Comparison of ENCODE assay signal across 10 mouse cellular contexts in the genomic region with DNA sequence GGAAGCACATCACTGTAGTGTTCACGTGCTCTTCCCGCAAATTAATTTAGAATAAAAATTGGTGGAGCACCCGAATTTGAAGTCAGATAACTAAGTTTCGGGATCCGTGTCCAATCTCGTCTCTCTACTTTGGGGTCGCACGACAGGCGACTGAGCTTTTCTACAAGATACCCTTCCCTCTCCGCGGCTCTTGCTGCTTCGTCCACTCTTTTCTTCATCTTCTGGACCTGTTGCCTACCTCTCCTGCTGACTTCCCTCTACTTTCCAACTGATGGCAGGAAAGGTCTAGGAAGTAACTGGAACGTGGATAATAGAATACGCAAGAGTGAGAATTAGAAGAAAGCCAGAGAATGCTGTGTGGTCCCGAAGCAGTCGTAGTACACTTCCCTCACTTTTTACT. TPM values are rescaled to one million over a fixed set of nuclear protein-coding genes. Genes with fewer than 3 reads are reported as not detected.
DNase-seq lines count a peak whose midpoint lies in the region; ATAC-seq and TF ChIP-seq lines count a peak whose summit lies in the region.
"Had no signal": no experiment of that assay in that cellular context is flagged by ENCODE, and none has a peak within 500 bp of the region (broad histone marks: within the 10 kb centered on the region; RNA-seq: fewer than 3 reads in every experiment).

No protein-coding gene starts in this region.

- H3K4me3 ChIP-seq in neural tube, embryonic 11.5 days (ENCODE audit: low read depth, low read length), result peak overlapping the region; percentile 47
- peak overlapping the region; percentile 43 for H3K4me3 ChIP-seq in forebrain, embryonic 12.5 days (replicated peaks)
- peak overlapping the region; percentile 37 for H3K4me3 ChIP-seq in limb, embryonic 11.5 days (ENCODE audit: low read depth, low read length)
- peak overlapping the region; percentile 15; the same call in 1 of the 2 replicates for H3K4me3 ChIP-seq in small intestine, adult 2 months (ENCODE audit: low read depth, low read length)
- no peak overlapping the region for H3K4me3 ChIP-seq in cerebellum, adult 2 months (replicated peaks; ENCODE audit: insufficient read depth, low read depth, low read length)

- no peaks in the 10 kb centered on the region for H3K36me3 ChIP-seq in neural tube, embryonic 11.5 days (ENCODE audit: control insufficient read depth, insufficient read depth, low read length)
- H3K36me3 ChIP-seq in forebrain, embryonic 12.5 days (replicated peaks), result no peaks in the 10 kb centered on the region
- no peaks in the 10 kb centered on the region for H3K36me3 ChIP-seq in limb, embryonic 11.5 days (ENCODE audit: control insufficient read depth, insufficient read depth, low read length)
- no peaks in the 10 kb centered on the region for H3K36me3 ChIP-seq in small intestine, adult 2 months (ENCODE audit: control insufficient read depth, insufficient read depth, low read length)

- H3K9ac ChIP-seq in neural tube, embryonic 11.5 days (ENCODE audit: low read length), result peak overlapping the region; percentile 28
- peak overlapping the region; percentile 33; the same call in 1 of the 2 replicates for H3K9ac ChIP-seq in forebrain, embryonic 12.5 days
- peak overlapping the region; percentile 45; the same call in 1 of the 2 replicates for H3K9ac ChIP-seq in limb, embryonic 11.5 days (ENCODE audit: low read length)

- no peak overlapping the region for H3K27ac ChIP-seq in neural tube, embryonic 11.5 days (ENCODE audit: low read depth, low read length)
- no peak overlapping the region for H3K27ac ChIP-seq in forebrain, embryonic 12.5 days
- no peak overlapping the region for H3K27ac ChIP-seq in limb, embryonic 11.5 days (replicated peaks; ENCODE audit: low read depth, low read length)
- no peak overlapping the region for H3K27ac ChIP-seq in small intestine, adult 2 months (ENCODE audit: insufficient read depth, low read depth, low read length)
- H3K27ac ChIP-seq in cerebellum, adult 2 months (ENCODE audit: insufficient read depth, low read length), result no peak overlapping the region

- under 1% methylated on average over 16 of the region's 16 CpGs for WGBS in neural tube, embryonic 11.5 days
- WGBS in forebrain, embryonic 12.5 days, result under 1% methylated on average over 16 of the region's 16 CpGs
- under 1% methylated on average over 16 of the region's 16 CpGs for WGBS in limb, embryonic 11.5 days
- 3% methylated on average over 16 of the region's 16 CpGs for WGBS in small intestine, adult 2 months
- WGBS in cerebellum, adult 2 months, result 7% methylated on average over 16 of the region's 16 CpGs

- ATAC-seq in neural tube, embryonic 11.5 days (ENCODE audit: insufficient read depth, low FRiP score, low TSS enrichment), result no peak
- ATAC-seq in forebrain, embryonic 12.5 days (ENCODE audit: low FRiP score), result no peak
- no peak for ATAC-seq in limb, embryonic 11.5 days (ENCODE audit: insufficient number of reproducible peaks, low FRiP score, low TSS enrichment, low read depth)

- H3K4me1 ChIP-seq in neural tube, embryonic 11.5 days (ENCODE audit: control insufficient read depth, insufficient read depth, low read length), result no peaks in the 10 kb centered on the region
- H3K4me1 ChIP-seq in forebrain, embryonic 12.5 days, result peaks cover 13% of the 10 kb centered on the region; the same call in 1 of the 2 replicates
- no peaks in the 10 kb centered on the region for H3K4me1 ChIP-seq in limb, embryonic 11.5 days (ENCODE audit: control insufficient read depth, insufficient read depth, low read length)
- peaks cover 2% of the 10 kb centered on the region; the same call in 1 of the 2 replicates for H3K4me1 ChIP-seq in small intestine, adult 2 months (ENCODE audit: control insufficient read depth, insufficient read depth, insufficient read length, low read length)
- no peaks in the 10 kb centered on the region for H3K4me1 ChIP-seq in cerebellum, adult 2 months (ENCODE audit: control insufficient read depth, insufficient read depth, low read length)

- no peak for TF ChIP-seq CTCF in small intestine, adult 2 months (IDR thresholded peaks at IDR 0.05; ENCODE audit: extremely low read depth, insufficient read length, insufficient replicate concordance, low read depth, low read length)
- TF ChIP-seq CTCF in cerebellum, adult 2 months (IDR thresholded peaks at IDR 0.05; ENCODE audit: borderline replicate concordance, insufficient read depth, low read depth, low read length), result no peak

- peak overlapping the region; percentile 71 for H3K4me2 ChIP-seq in neural tube, embryonic 11.5 days (ENCODE audit: low read depth)
- H3K4me2 ChIP-seq in forebrain, embryonic 12.5 days, result peak overlapping the region; percentile 67
- peak overlapping the region; percentile 70 for H3K4me2 ChIP-seq in limb, embryonic 11.5 days (ENCODE audit: low read depth, severe bottlenecking)

- no peak for DNase-seq in neural tube, embryonic 11.5 days (ENCODE audit: low spot score)
- DNase-seq in neural tube, embryonic 10.5 days (ENCODE audit: extremely low spot score, low spot score), result no peak
- peak; percentile 55 for DNase-seq in limb, embryonic 11.5 days (ENCODE audit: low spot score)
- no peak for DNase-seq in cerebellum, adult 2 months
- DNase-seq in gastrocnemius, postnatal 10 days, result no peak
- no peak for DNase-seq in ovary, postnatal 14 days (ENCODE audit: low spot score)
- DNase-seq: adrenal gland, postnatal 10 days; gastrocnemius, postnatal 36 days had no signal

- no peak for TF ChIP-seq POLR2A in small intestine, adult 2 months (IDR thresholded peaks at IDR 0.05; ENCODE audit: low read depth, low read length)
- no peak for TF ChIP-seq POLR2A in cerebellum, adult 2 months (IDR thresholded peaks at IDR 0.05; ENCODE audit: borderline replicate concordance, insufficient read depth, low read length)

- H3K27me3 ChIP-seq in neural tube, embryonic 11.5 days (ENCODE audit: control insufficient read depth, insufficient read depth, low read length), result peaks cover 5% of the 10 kb centered on the region; the same call in 1 of the 2 replicates
- peaks cover 52% of the 10 kb centered on the region for H3K27me3 ChIP-seq in forebrain, embryonic 12.5 days
- no peaks in the 10 kb centered on the region for H3K27me3 ChIP-seq in limb, embryonic 11.5 days (ENCODE audit: control insufficient read depth, insufficient read depth, low read length)
- H3K27me3 ChIP-seq in small intestine, adult 2 months (ENCODE audit: control insufficient read depth, insufficient read depth, low read length), result no peaks in the 10 kb centered on the region
- peaks cover 7% of the 10 kb centered on the region; the same call in 1 of the 2 replicates for H3K27me3 ChIP-seq in cerebellum, adult 2 months (ENCODE audit: control insufficient read depth, insufficient read depth, low read length)

- H3K9me3 ChIP-seq in neural tube, embryonic 11.5 days (ENCODE audit: control insufficient read depth, low read length), result no peaks in the 10 kb centered on the region
- H3K9me3 ChIP-seq in forebrain, embryonic 12.5 days, result no peaks in the 10 kb centered on the region
- H3K9me3 ChIP-seq in limb, embryonic 11.5 days (ENCODE audit: control insufficient read depth, low read length), result no peaks in the 10 kb centered on the region

RNA-seq across cellular contexts. Expression of a gene that starts 26.9 kb away (rescaled TPM):
- 22.1 and 25.9 TPM in 2 replicates for polyA plus RNA-seq in neural tube, embryonic 11.5 days (2014; fragmentation: Nextera tagmentation; extraction: Ambion mirVana)
- polyA plus RNA-seq in forebrain, embryonic 12.5 days (2016; fragmentation: Nextera tagmentation; extraction: Ambion mirVana), result 24.5 and 26.7 TPM in 2 replicates
- polyA plus RNA-seq in limb, embryonic 11.5 days (2014; fragmentation: Nextera tagmentation; extraction: Ambion mirVana), result 26.9 and 28.8 TPM in 2 replicates
- polyA plus RNA-seq in small intestine, adult 2 months (2012; rRNA removed), result 0.13 and 0.23 TPM in 2 replicates
- polyA plus RNA-seq in cerebellum, adult 2 months (2012; rRNA removed), result 0.95 and 1.0 TPM in 2 replicates
- total RNA-seq in gastrocnemius, postnatal 10 days (2021), result 1 to 10 TPM in 1 of 2 experiments, under 1 TPM in 1; 0.73 to 1.2 TPM

Comparison
In these comparisons a context has a peak if more than half of its experiments do, and no peak if none do; other contexts are left out.
1. RNA of a gene that starts 26.9 kb away (polyA plus RNA-seq): 26.9 to 28.8 TPM in limb, embryonic 11.5 days, 24.5 to 26.7 TPM in forebrain, embryonic 12.5 days and 22.1 to 25.9 TPM in neural tube, embryonic 11.5 days; 0.95 to 1.0 TPM in cerebellum, adult 2 months and 0.13 to 0.23 TPM in small intestine, adult 2 months; every median in the first group is over 10 times any median in the second.
2. Peak in every context shown above with its lines, with median percentiles within 50 percentile points of each other: H3K4me2 ChIP-seq and H3K9ac ChIP-seq.